Mouse (Mus musculus) myocyte (in vitro differentiated cells): ENCODE measurements around the gene Gnb5. TPM values are rescaled to one million over a fixed set of nuclear protein-coding genes. Genes with fewer than 3 reads are reported as not detected.

Experiments used
- H3K27me3 ChIP-seq: one replicate; pipeline ENCODE4 v1.6.1; 2011; ENCODE audit not compliant: control insufficient read depth, insufficient read depth, insufficient read length
- H3K36me3 ChIP-seq: one replicate; pipeline ENCODE4 v1.6.1; 2011; ENCODE audit not compliant: control insufficient read depth, insufficient read depth
- H3K4me2 ChIP-seq: one replicate; pipeline ENCODE4 v1.6.1; 2011; ENCODE audit warnings: low read depth, control low read depth
- H3K4me3 ChIP-seq: one replicate; pipeline ENCODE4 v1.5.1; 2011; ENCODE audit warnings: mild to moderate bottlenecking, control low read depth, moderate library complexity
- H3K79me2 ChIP-seq: one replicate; pipeline ENCODE4 v1.6.1; 2011; ENCODE audit not compliant: control insufficient read depth, insufficient read depth
- H3ac ChIP-seq: one replicate; pipeline ENCODE4 v1.6.1; 2011; ENCODE audit not compliant: control insufficient read depth, insufficient read length
- CEBPB ChIP-seq: IDR thresholded peaks from 2 replicates; pipeline ENCODE4 v1.6.1; 2011; ENCODE audit warnings: mild to moderate bottlenecking, moderate library complexity; ENCODE audit not compliant: poor library complexity, insufficient read depth, severe bottlenecking
- E2F4 ChIP-seq: IDR thresholded peaks from one replicate; pipeline ENCODE4 v1.6.1; 2011; ENCODE audit warnings: mild to moderate bottlenecking, control low read depth, moderate library complexity; ENCODE audit not compliant: insufficient read depth
- MAX ChIP-seq: IDR thresholded peaks from one replicate; pipeline ENCODE4 v1.6.1; 2011; ENCODE audit warnings: low read depth, mild to moderate bottlenecking, control low read depth
- MYOD1 ChIP-seq, 3 experiments: IDR thresholded peaks; one replicate each; pipeline ENCODE4 v1.6.1; 2011; ENCODE audit warnings: control low read depth in 2 of 3, low read depth in 2 of 3, mild to moderate bottlenecking in 2 of 3, moderate library complexity in 1 of 3; ENCODE audit not compliant: insufficient read length in 2 of 3, control insufficient read depth in 1 of 3
- MYOG ChIP-seq, 3 experiments: IDR thresholded peaks; one replicate each; pipeline ENCODE4 v1.6.1; 2011; ENCODE audit warnings: control low read depth in 2 of 3, low read depth in 2 of 3, mild to moderate bottlenecking in 2 of 3; ENCODE audit not compliant: insufficient read length in 2 of 3, control insufficient read depth in 1 of 3, insufficient read depth in 1 of 3
- POLR2A ChIP-seq: IDR thresholded peaks from one replicate; pipeline ENCODE4 v1.6.1; 2011; ENCODE audit warnings: low read depth, mild to moderate bottlenecking, control low read depth, moderate library complexity; ENCODE audit not compliant: insufficient read length
- POLR2AphosphoS2 ChIP-seq: IDR thresholded peaks from one replicate; pipeline ENCODE4 v1.6.1; 2011; ENCODE audit warnings: low read depth, control low read depth; ENCODE audit not compliant: insufficient read length
- REST ChIP-seq: IDR thresholded peaks from one replicate; pipeline ENCODE4 v1.6.1; 2011; ENCODE audit warnings: mild to moderate bottlenecking, control low read depth, moderate library complexity; ENCODE audit not compliant: insufficient read depth, insufficient read length
- SRF ChIP-seq: IDR thresholded peaks from one replicate; pipeline ENCODE4 v1.6.1; 2011; ENCODE audit warnings: low read depth; ENCODE audit not compliant: control insufficient read depth, insufficient read length
- TCF12 ChIP-seq: IDR thresholded peaks from one replicate; pipeline ENCODE4 v1.6.1; 2011; ENCODE audit warnings: mild to moderate bottlenecking, control low read depth; ENCODE audit not compliant: poor library complexity, insufficient read depth, severe bottlenecking
- TCF3 ChIP-seq: IDR thresholded peaks from one replicate; pipeline ENCODE4 v1.6.1; 2011; ENCODE audit warnings: low read depth, control low read depth; ENCODE audit not compliant: insufficient read length
- USF1 ChIP-seq: IDR thresholded peaks from one replicate; pipeline ENCODE4 v1.6.1; 2011; ENCODE audit warnings: low read depth, mild to moderate bottlenecking, control low read depth, moderate library complexity
- polyA plus RNA-seq: library from polyadenylated mRNA; unstranded; fragments of >200 nt; fragmentation: generic; extraction: Trizol; gene quantifications from one replicate; pipeline ENCODE4 v1.2.1, GENCODE M21; 2012; ENCODE audit warnings: missing spikeins

The Gnb5 gene
- polyA plus RNA-seq, 1 experiment: 24.3 TPM

DNA sequence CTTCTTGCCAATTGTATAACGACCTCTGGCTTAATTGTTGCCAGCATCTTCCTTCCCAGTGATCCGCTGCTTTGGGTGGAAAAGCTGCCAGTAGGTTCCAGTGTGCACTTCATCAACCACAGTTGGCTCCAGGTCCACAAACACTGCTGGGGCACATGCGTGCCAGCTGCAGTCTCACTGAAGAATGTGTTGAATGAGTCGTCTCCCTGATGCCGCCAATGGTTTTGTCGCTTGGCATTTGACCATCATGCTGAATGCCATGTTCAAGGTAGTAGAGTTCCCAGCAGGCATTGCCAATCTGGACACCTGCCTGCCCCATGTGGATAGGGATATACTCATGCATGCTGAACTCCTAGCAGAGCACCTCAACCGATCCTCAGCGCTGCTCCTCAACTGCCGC is 69.5 kb downstream of the Gnb5 start:
- no peaks in the 10 kb centered on the region for H3K27me3 ChIP-seq
- TF ChIP-seq POLR2AphosphoS2: no peak
- no peak for TF ChIP-seq SRF
- TF ChIP-seq USF1: no peak
- TF ChIP-seq CEBPB: no peak
- TF ChIP-seq MYOD1 (IDR thresholded peaks at IDR 0.05; ENCODE audit: control insufficient read depth in 1 of 3, insufficient read length in 2 of 3, low read depth in 2 of 3): no peak
- no peak for TF ChIP-seq TCF12
- no peak for TF ChIP-seq POLR2A
- TF ChIP-seq E2F4: no peak
- no peak for TF ChIP-seq TCF3
- no peak for TF ChIP-seq REST
- TF ChIP-seq MAX: no peak
- TF ChIP-seq MYOG (IDR thresholded peaks at IDR 0.05; ENCODE audit: control insufficient read depth in 1 of 3, insufficient read depth in 1 of 3, insufficient read length in 2 of 3, low read depth in 2 of 3): no peak
- H3K36me3 ChIP-seq: no peaks in the 10 kb centered on the region
- H3ac ChIP-seq: no peak overlapping the region
- no peak overlapping the region for H3K4me2 ChIP-seq
- no peaks in the 10 kb centered on the region for H3K79me2 ChIP-seq
- no peak overlapping the region for H3K4me3 ChIP-seq

DNA sequence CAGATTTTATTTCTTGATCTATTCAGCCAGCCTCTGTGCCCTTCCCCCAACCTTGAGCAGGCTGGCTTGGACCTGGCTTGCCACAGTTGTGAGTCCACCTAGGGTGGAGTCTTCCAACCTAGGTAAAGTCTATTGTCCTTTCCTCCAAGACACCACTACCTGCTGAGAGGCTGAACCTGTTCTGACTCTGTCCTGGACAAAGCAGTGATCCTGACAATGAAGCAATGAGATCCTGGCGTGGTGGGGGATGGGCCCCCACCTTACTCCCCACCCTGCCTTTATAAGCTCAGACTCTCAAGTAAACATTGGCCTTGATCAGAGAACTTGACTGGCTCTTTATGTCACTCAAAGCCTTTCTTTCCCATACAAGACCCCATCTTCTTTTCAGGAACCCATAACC is 70.3 kb downstream of the Gnb5 start:
- Histone ChIP-seq H3K27me3 (no peaks in the 10 kb centered on the region), H3K4me2 (no peak overlapping the region), H3K79me2 (no peaks in the 10 kb centered on the region), H3K4me3 (no peak overlapping the region), H3K36me3 (no peaks in the 10 kb centered on the region), H3ac (no peak overlapping the region)
- TF ChIP-seq CEBPB (no peak), E2F4 (no peak), REST (no peak), USF1 (no peak), POLR2A (no peak), MYOG (IDR thresholded peaks at IDR 0.05; ENCODE audit: control insufficient read depth in 1 of 3, insufficient read depth in 1 of 3, insufficient read length in 2 of 3, low read depth in 2 of 3) (no peak), SRF (no peak), MAX (no peak), TCF12 (no peak), TCF3 (no peak), POLR2AphosphoS2 (no peak), MYOD1 (IDR thresholded peaks at IDR 0.05; ENCODE audit: control insufficient read depth in 1 of 3, insufficient read length in 2 of 3, low read depth in 2 of 3) (no peak)

DNA sequence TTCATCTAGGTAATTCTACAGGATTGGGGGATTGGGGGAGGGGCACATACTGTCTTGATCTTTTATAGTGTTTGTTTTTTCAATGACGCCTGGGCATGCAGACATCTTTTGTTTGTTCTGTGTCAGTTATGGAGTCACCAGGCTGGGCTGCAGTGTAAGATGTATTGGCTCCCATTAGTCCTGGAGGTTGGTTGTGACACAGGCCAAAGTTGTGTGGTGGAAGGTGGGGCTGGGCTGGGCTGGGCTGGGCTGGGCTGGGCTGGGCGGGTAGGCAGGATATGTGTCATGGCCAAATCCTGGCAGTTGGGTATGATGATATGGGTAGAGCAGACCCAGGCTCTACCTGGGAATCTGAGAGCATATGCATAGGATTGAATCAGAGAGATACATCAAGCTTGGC is 72.7 kb downstream of the Gnb5 start:
- no peaks in the 10 kb centered on the region for H3K79me2 ChIP-seq
- no peak overlapping the region for H3K4me2 ChIP-seq
- H3K4me3 ChIP-seq: no peak overlapping the region
- no peak overlapping the region for H3ac ChIP-seq
- H3K36me3 ChIP-seq: no peaks in the 10 kb centered on the region
- H3K27me3 ChIP-seq: no peaks in the 10 kb centered on the region
- TF ChIP-seq SRF: no peak
- TF ChIP-seq CEBPB: no peak
- TF ChIP-seq POLR2A: no peak
- no peak for TF ChIP-seq E2F4
- no peak for TF ChIP-seq USF1
- no peak for TF ChIP-seq MYOG (IDR thresholded peaks at IDR 0.05; ENCODE audit: control insufficient read depth in 1 of 3, insufficient read depth in 1 of 3, insufficient read length in 2 of 3, low read depth in 2 of 3)
- no peak for TF ChIP-seq REST
- no peak for TF ChIP-seq TCF3
- no peak for TF ChIP-seq MYOD1 (IDR thresholded peaks at IDR 0.05; ENCODE audit: control insufficient read depth in 1 of 3, insufficient read length in 2 of 3, low read depth in 2 of 3)
- TF ChIP-seq MAX: no peak
- no peak for TF ChIP-seq POLR2AphosphoS2
- no peak for TF ChIP-seq TCF12

DNA sequence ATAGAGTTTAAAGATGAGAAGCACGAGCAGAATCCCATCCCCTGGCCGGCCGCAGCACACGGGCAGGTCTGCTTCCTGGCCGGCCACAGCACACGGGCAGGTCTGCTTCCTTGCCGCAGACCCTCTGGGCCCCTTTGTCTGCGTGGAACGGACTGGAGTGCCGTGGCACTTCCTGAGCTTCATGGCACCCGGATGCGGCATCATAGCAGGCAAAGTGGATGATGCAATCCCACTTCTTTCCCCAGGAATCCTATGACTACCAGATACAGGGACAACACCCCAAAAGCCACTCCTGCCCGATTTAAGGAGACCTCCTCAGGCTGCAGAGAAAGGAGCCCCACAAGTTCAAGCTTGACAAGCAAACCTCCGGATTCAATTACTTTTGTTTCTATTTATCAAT is 76.7 kb downstream of the Gnb5 start:
- H3K36me3 ChIP-seq: peaks cover 17% of the 10 kb centered on the region
- no peak overlapping the region for H3K4me2 ChIP-seq
- no peaks in the 10 kb centered on the region for H3K27me3 ChIP-seq
- no peak overlapping the region for H3ac ChIP-seq
- TF ChIP-seq POLR2AphosphoS2 (peak; percentile 32), CEBPB (peak; percentile 54; the same call in 1 of the 2 replicates), REST (no peak)
- H3K79me2 ChIP-seq: no peaks in the 10 kb centered on the region
- no peak overlapping the region for H3K4me3 ChIP-seq

DNA sequence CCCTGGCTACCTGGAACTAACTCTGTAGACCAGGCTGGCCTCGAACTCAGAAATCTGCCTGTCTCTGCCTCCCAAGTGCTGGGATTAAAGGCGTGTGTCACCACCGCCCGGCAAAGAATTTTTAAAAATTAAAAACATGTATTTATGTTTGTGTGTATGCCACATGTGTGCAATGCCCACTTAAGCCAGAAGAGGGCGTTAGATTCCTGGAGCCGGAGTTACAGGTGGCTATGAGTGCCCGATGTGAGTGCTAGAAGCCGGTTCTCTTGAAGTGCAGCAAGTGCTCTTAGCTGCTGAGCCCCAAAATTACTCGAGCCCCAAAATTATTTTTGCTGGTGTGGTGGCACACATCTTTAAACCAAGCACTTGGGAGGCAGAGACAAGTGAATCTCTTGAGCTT is 77.7 kb downstream of the Gnb5 start:
- no peak overlapping the region for H3ac ChIP-seq
- no peaks in the 10 kb centered on the region for H3K79me2 ChIP-seq
- TF ChIP-seq POLR2A (no peak), E2F4 (no peak), CEBPB (no peak), TCF12 (no peak), POLR2AphosphoS2 (no peak), MAX (no peak), USF1 (no peak), TCF3 (no peak), MYOD1 (IDR thresholded peaks at IDR 0.05; ENCODE audit: control insufficient read depth in 1 of 3, insufficient read length in 2 of 3, low read depth in 2 of 3) (no peak)
- no peaks in the 10 kb centered on the region for H3K27me3 ChIP-seq
- H3K4me3 ChIP-seq: no peak overlapping the region
- peaks cover 20% of the 10 kb centered on the region for H3K36me3 ChIP-seq
- H3K4me2 ChIP-seq: no peak overlapping the region
